Mouse (Mus musculus): ENCODE results near the gene Fam19a3.
A peak's percentile ranks its signal among the peaks of the same experiment; 100 is the strongest.

GRCm38 (mm10) chr3:104779949-104780348 lies 1.7 kb downstream of the Fam19a3 start:
- no peak for TF ChIP-seq RCOR1 (conservative IDR thresholded peaks at IDR 0.05; ENCODE audit: low read depth, low read length)
- no peak for TF ChIP-seq GABPA (IDR thresholded peaks at IDR 0.05; ENCODE audit: insufficient replicate concordance, low read depth, low read length)
- TF ChIP-seq CTCF (conservative IDR thresholded peaks at IDR 0.05 in 1 of 2, IDR thresholded peaks at IDR 0.05 in 1 of 2; ENCODE audit: low read depth in 2 of 2, low read length in 2 of 2), result peak; percentile 95
- no peak for TF ChIP-seq POLR2A (IDR thresholded peaks at IDR 0.05; ENCODE audit: low read depth, low read length)
- no peak for TF ChIP-seq UBTF (IDR thresholded peaks at IDR 0.05; ENCODE audit: low read depth, low read length)
- TF ChIP-seq ZMIZ1 (IDR thresholded peaks at IDR 0.05; ENCODE audit: low read depth, low read length), result no peak
- TF ChIP-seq SIN3A (IDR thresholded peaks at IDR 0.05; ENCODE audit: low read length), result peak; percentile 28; the same call in 1 of the 2 replicates
- no peak for TF ChIP-seq POLR2AphosphoS2 (IDR thresholded peaks at IDR 0.05; ENCODE audit: low read depth, low read length)
- TF ChIP-seq KAT2A (IDR thresholded peaks at IDR 0.05; ENCODE audit: insufficient replicate concordance, low read length), result no peak
